Mouse (Mus musculus): ENCODE results near the gene Foxo3.

DNA sequence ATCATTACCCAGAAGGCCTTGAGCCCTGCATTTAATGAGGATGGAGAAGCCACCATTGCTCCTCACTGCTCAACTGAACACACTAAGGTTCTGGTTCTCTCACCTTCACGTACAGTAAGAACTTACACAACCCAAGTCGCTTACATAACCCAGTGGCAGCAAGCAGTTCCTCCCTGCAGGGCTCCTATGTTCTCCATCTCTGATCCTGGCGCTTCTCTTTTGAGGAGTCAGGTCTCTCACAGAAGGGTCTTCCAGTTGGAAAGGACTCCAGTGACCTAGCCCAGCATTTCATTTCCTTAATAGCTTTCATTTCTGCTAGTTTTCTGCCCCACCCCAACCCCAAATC is 31.3 kb downstream of the Foxo3 start:
- TF ChIP-seq CTCF (IDR thresholded peaks at IDR 0.05) (no peak), EP300 (IDR thresholded peaks at IDR 0.05) (no peak)

All from lung, postnatal 0 days (tissue).